ENCODE assay signal across 9 mouse cellular contexts in the genomic region with DNA sequence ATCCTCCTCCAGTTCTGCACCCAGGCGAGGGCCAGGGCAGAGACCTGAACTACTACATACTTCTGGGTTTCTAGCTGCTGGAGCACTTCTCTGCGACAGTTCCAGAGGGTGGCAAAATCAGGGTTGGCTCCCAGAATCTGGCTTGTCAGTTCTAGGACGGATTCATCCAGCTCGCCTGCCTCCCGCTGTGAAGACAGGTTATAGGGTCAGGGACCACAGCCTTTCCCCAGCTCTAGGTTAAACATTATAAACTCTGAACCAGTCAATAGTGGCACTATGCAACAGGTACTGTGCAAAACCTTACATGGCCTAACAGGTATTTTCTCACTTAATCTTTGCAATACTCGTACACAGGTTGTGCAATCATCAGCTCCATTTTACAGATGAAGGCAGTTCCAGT. TPM values are rescaled to one million over a fixed set of nuclear protein-coding genes. Genes with fewer than 3 reads are reported as not detected.
DNase-seq lines count a peak whose midpoint lies in the region; ATAC-seq and TF ChIP-seq lines count a peak whose summit lies in the region.
"Had no signal": no experiment of that assay in that cellular context is flagged by ENCODE, and none has a peak within 500 bp of the region (broad histone marks: within the 10 kb centered on the region; RNA-seq: fewer than 3 reads in every experiment).

No protein-coding gene starts in this region.

- no peak for TF ChIP-seq CTCF in midbrain, postnatal 0 days (IDR thresholded peaks at IDR 0.05)

- no peak for DNase-seq in heart, adult 11 months
- DNase-seq in forebrain, embryonic 10.5 days (ENCODE audit: extremely low spot score, low spot score): no peak
- no peak for DNase-seq in midbrain, postnatal 0 days (ENCODE audit: low spot score)
- no peak for DNase-seq in gastrocnemius, postnatal 25 days
- no peak for DNase-seq in ovary, postnatal 10 days (ENCODE audit: low spot score)
- DNase-seq in thymus, adult 18-20 months: no peak

- no peaks in the 10 kb centered on the region for H3K9me3 ChIP-seq in heart, embryonic 16.5 days (replicated peaks; ENCODE audit: control insufficient read depth, low read length)
- no peaks in the 10 kb centered on the region for H3K9me3 ChIP-seq in forebrain, embryonic 10.5 days
- H3K9me3 ChIP-seq in kidney, embryonic 16.5 days (ENCODE audit: low read length): no peaks in the 10 kb centered on the region
- H3K9me3 ChIP-seq in midbrain, postnatal 0 days (ENCODE audit: low read length): no peaks in the 10 kb centered on the region

- no peaks in the 10 kb centered on the region for H3K27me3 ChIP-seq in heart, embryonic 16.5 days (ENCODE audit: control insufficient read depth, insufficient read depth, low read length)
- no peaks in the 10 kb centered on the region for H3K27me3 ChIP-seq in forebrain, embryonic 10.5 days (ENCODE audit: poor library complexity, severe bottlenecking)
- H3K27me3 ChIP-seq in kidney, embryonic 16.5 days (ENCODE audit: insufficient read depth, low read length): no peaks in the 10 kb centered on the region
- no peaks in the 10 kb centered on the region for H3K27me3 ChIP-seq in midbrain, postnatal 0 days (ENCODE audit: insufficient read depth, low read length)
- H3K27me3 ChIP-seq: Patski had no signal

- H3K4me3 ChIP-seq in heart, embryonic 16.5 days (ENCODE audit: low read length): peak overlapping the region; percentile 89
- H3K4me3 ChIP-seq in forebrain, embryonic 10.5 days: peak overlapping the region; percentile 84
- peak overlapping the region; percentile 82 for H3K4me3 ChIP-seq in kidney, embryonic 16.5 days (ENCODE audit: low read length)
- peak overlapping the region; percentile 45 for H3K4me3 ChIP-seq in midbrain, postnatal 0 days (ENCODE audit: low read depth, low read length)

- no peak overlapping the region for H3K27ac ChIP-seq in heart, embryonic 16.5 days (ENCODE audit: low read length)
- H3K27ac ChIP-seq in forebrain, embryonic 10.5 days: peak overlapping the region; percentile 94; the same call in 1 of the 2 replicates
- peak overlapping the region; percentile 92 for H3K27ac ChIP-seq in kidney, embryonic 16.5 days (ENCODE audit: low read length)
- peak overlapping the region; percentile 48 for H3K27ac ChIP-seq in midbrain, postnatal 0 days (ENCODE audit: low read depth, low read length)

- no peaks in the 10 kb centered on the region for H3K36me3 ChIP-seq in heart, embryonic 16.5 days (ENCODE audit: control insufficient read depth, insufficient read depth)
- peaks cover 40% of the 10 kb centered on the region for H3K36me3 ChIP-seq in forebrain, embryonic 10.5 days (replicated peaks)
- H3K36me3 ChIP-seq in kidney, embryonic 16.5 days (ENCODE audit: insufficient read depth, low read length): peaks cover 17% of the 10 kb centered on the region; the same call in 1 of the 2 replicates
- H3K36me3 ChIP-seq in midbrain, postnatal 0 days (ENCODE audit: insufficient read depth, low read length): peaks cover 29% of the 10 kb centered on the region

- 81% methylated on average over 6 of the region's 6 CpGs for WGBS in heart, embryonic 16.5 days
- WGBS in forebrain, embryonic 10.5 days: 74% methylated on average over 6 of the region's 6 CpGs
- 76% methylated on average over 6 of the region's 6 CpGs for WGBS in kidney, embryonic 16.5 days
- 72% methylated on average over 6 of the region's 6 CpGs for WGBS in midbrain, postnatal 0 days

- peak overlapping the region; percentile 91 for H3K9ac ChIP-seq in heart, embryonic 16.5 days (ENCODE audit: low read length)
- H3K9ac ChIP-seq in kidney, embryonic 16.5 days (replicated peaks; ENCODE audit: low read length): peak overlapping the region; percentile 84; the same call in 1 of the 2 replicates
- H3K9ac ChIP-seq in midbrain, postnatal 0 days (replicated peaks; ENCODE audit: low read length, poor library complexity, severe bottlenecking): peak overlapping the region; percentile 55

- peaks cover 7% of the 10 kb centered on the region for H3K4me1 ChIP-seq in heart, embryonic 16.5 days (ENCODE audit: control insufficient read depth, insufficient read depth, low read length)
- peaks cover 29% of the 10 kb centered on the region for H3K4me1 ChIP-seq in forebrain, embryonic 10.5 days
- H3K4me1 ChIP-seq in kidney, embryonic 16.5 days (ENCODE audit: insufficient read depth, low read length): peaks cover 10% of the 10 kb centered on the region
- peaks cover 5% of the 10 kb centered on the region; the same call in 1 of the 2 replicates for H3K4me1 ChIP-seq in midbrain, postnatal 0 days (ENCODE audit: insufficient read depth, low read length)

- peak overlapping the region; percentile 78 for H3K4me2 ChIP-seq in heart, embryonic 16.5 days (ENCODE audit: low read depth, low read length)
- H3K4me2 ChIP-seq in kidney, embryonic 16.5 days (replicated peaks; ENCODE audit: low read depth, low read length): peak overlapping the region; percentile 58
- H3K4me2 ChIP-seq in midbrain, postnatal 0 days (ENCODE audit: low read depth, low read length, poor library complexity, severe bottlenecking): peak overlapping the region; percentile 68

- ATAC-seq in heart, embryonic 16.5 days (replicated peaks; ENCODE audit: extremely low read depth, insufficient read depth, low FRiP score): no peak
- ATAC-seq in kidney, embryonic 16.5 days (ENCODE audit: low FRiP score, low TSS enrichment): peak; percentile 24; the same call in 1 of the 2 replicates
- no peak for ATAC-seq in midbrain, postnatal 0 days (ENCODE audit: low FRiP score)

RNA-seq across cellular contexts. Expression of a gene that starts 1.0 kb away (rescaled TPM):
- 22.0 and 25.6 TPM in 2 replicates for polyA plus RNA-seq in heart, embryonic 16.5 days (2015; fragmentation: Nextera tagmentation; extraction: Ambion mirVana)
- polyA plus RNA-seq in forebrain, embryonic 10.5 days (2016; fragmentation: Nextera tagmentation; extraction: Ambion mirVana): 30.2 and 31.5 TPM in 2 replicates
- polyA plus RNA-seq in kidney, embryonic 16.5 days (2015; fragmentation: Nextera tagmentation; extraction: Ambion mirVana): 43.3 and 46.2 TPM in 2 replicates
- total RNA-seq in midbrain, postnatal 0 days (2014; rRNA removed): 75.1 and 94.5 TPM in 2 replicates
- 61.9 and 62.6 TPM in 2 replicates for polyA plus RNA-seq in midbrain, postnatal 0 days (2015; fragmentation: Nextera tagmentation; extraction: Ambion mirVana)
- 10 to 100 TPM; 10.3 TPM for total RNA-seq in gastrocnemius, postnatal 25 days (2021)

RNA-seq across cellular contexts. Expression of a gene that starts 7.3 kb away (rescaled TPM):
- polyA plus RNA-seq in heart, embryonic 16.5 days (2015; fragmentation: Nextera tagmentation; extraction: Ambion mirVana): 0.45 and 0.57 TPM in 2 replicates
- polyA plus RNA-seq in forebrain, embryonic 10.5 days (2016; fragmentation: Nextera tagmentation; extraction: Ambion mirVana): 0.26 and 0.44 TPM in 2 replicates
- 2.9 and 3.0 TPM in 2 replicates for polyA plus RNA-seq in kidney, embryonic 16.5 days (2015; fragmentation: Nextera tagmentation; extraction: Ambion mirVana)
- 0.16 and 0.38 TPM in 2 replicates for total RNA-seq in midbrain, postnatal 0 days (2014; rRNA removed)
- 0.14 and 0.18 TPM in 2 replicates for polyA plus RNA-seq in midbrain, postnatal 0 days (2015; fragmentation: Nextera tagmentation; extraction: Ambion mirVana)
- total RNA-seq in gastrocnemius, postnatal 25 days (2021): not detected

RNA-seq across cellular contexts. Expression of a gene that starts 24.4 kb away (rescaled TPM):
- polyA plus RNA-seq in heart, embryonic 16.5 days (2015; fragmentation: Nextera tagmentation; extraction: Ambion mirVana): 71.1 and 76.3 TPM in 2 replicates
- 59.1 and 62.5 TPM in 2 replicates for polyA plus RNA-seq in forebrain, embryonic 10.5 days (2016; fragmentation: Nextera tagmentation; extraction: Ambion mirVana)
- polyA plus RNA-seq in kidney, embryonic 16.5 days (2015; fragmentation: Nextera tagmentation; extraction: Ambion mirVana): 112 and 119 TPM in 2 replicates
- 75.1 and 94.0 TPM in 2 replicates for total RNA-seq in midbrain, postnatal 0 days (2014; rRNA removed)
- polyA plus RNA-seq in midbrain, postnatal 0 days (2015; fragmentation: Nextera tagmentation; extraction: Ambion mirVana): 72.0 and 73.3 TPM in 2 replicates
- total RNA-seq in gastrocnemius, postnatal 25 days (2021): 10 to 100 TPM; 29.4 to 32.7 TPM

RNA-seq across cellular contexts. Expression of a gene that starts 24.4 kb away (rescaled TPM):
- polyA plus RNA-seq in heart, embryonic 16.5 days (2015; fragmentation: Nextera tagmentation; extraction: Ambion mirVana): 21.5 and 22.7 TPM in 2 replicates
- 63.0 and 68.4 TPM in 2 replicates for polyA plus RNA-seq in forebrain, embryonic 10.5 days (2016; fragmentation: Nextera tagmentation; extraction: Ambion mirVana)
- 40.6 and 41.9 TPM in 2 replicates for polyA plus RNA-seq in kidney, embryonic 16.5 days (2015; fragmentation: Nextera tagmentation; extraction: Ambion mirVana)
- 22.0 and 30.4 TPM in 2 replicates for total RNA-seq in midbrain, postnatal 0 days (2014; rRNA removed)
- polyA plus RNA-seq in midbrain, postnatal 0 days (2015; fragmentation: Nextera tagmentation; extraction: Ambion mirVana): 17.3 and 17.8 TPM in 2 replicates
- 10 to 100 TPM; 11.3 to 12.0 TPM for total RNA-seq in gastrocnemius, postnatal 25 days (2021)

RNA-seq across cellular contexts. Expression of a gene that starts 37.2 kb away (rescaled TPM):
- 1.3 and 1.8 TPM in 2 replicates for polyA plus RNA-seq in heart, embryonic 16.5 days (2015; fragmentation: Nextera tagmentation; extraction: Ambion mirVana)
- 0.33 TPM in 1 of 2 replicates, not detected in the other for polyA plus RNA-seq in forebrain, embryonic 10.5 days (2016; fragmentation: Nextera tagmentation; extraction: Ambion mirVana)
- polyA plus RNA-seq in kidney, embryonic 16.5 days (2015; fragmentation: Nextera tagmentation; extraction: Ambion mirVana): 21.1 and 21.3 TPM in 2 replicates
- total RNA-seq in midbrain, postnatal 0 days (2014; rRNA removed): 0.66 and 2.6 TPM in 2 replicates
- 0.25 and 1.1 TPM in 2 replicates for polyA plus RNA-seq in midbrain, postnatal 0 days (2015; fragmentation: Nextera tagmentation; extraction: Ambion mirVana)
- not detected for total RNA-seq in gastrocnemius, postnatal 25 days (2021)
